Mouse (Mus musculus) left cerebral cortex, postnatal 25 days (tissue): ENCODE measurements at regions not wholly inside any gene's neighbourhood (a gene's known extent, or its start where the extent isn't known, plus 50 kb on each side); places are given as distances from the start of the nearest gene placed in this dataset.
A peak's percentile ranks its signal among the peaks of the same experiment; 100 is the strongest.
"Not testable (repeated sequence)": the region's sequence is repeated elsewhere in the genome, so short reads cannot be mapped to it uniquely, and the experiment has no call there.

Experiments used
- DNase-seq, 2 experiments: peaks; one replicate each; pipeline ENCODE4 v3.0.0; 2022; ENCODE audit warnings: low spot score in 2 of 2, mixed read lengths in 1 of 2
- intact Hi-C: fragments of 180-260 bp; cut with DNase I; formaldehyde crosslinking; loops from one replicate; pipeline ENCODE4 v1.15.1; 2025

- intact Hi-C loops = no loop called here
- DNase-seq = peak in 1 of 2 experiments; percentile 1
Observed at GRCm38 (mm10) chr12:62631888-62632490, 1109.0 kb downstream of the Lrfn5 start.

GRCm38 (mm10) chr12:62664602-62665001 is 1141.7 kb downstream of the Lrfn5 start:
- intact Hi-C loops = no loop called here
- DNase-seq = no peak

GRCm38 (mm10) chr12:62707198-62707597 is 1184.2 kb downstream of the Lrfn5 start:
- intact Hi-C loops, DNase-seq: not testable (repeated sequence)
